Mouse (Mus musculus) midbrain, embryonic 10.5 days (tissue): ENCODE measurements at regions not wholly inside any gene's neighbourhood (a gene's known extent, or its start where the extent isn't known, plus 50 kb on each side); places are given as distances from the start of the nearest gene placed in this dataset.

ENCODE experiments used
- DNase-seq: peaks from one replicate; pipeline ENCODE4 v3.0.0-alpha.2; 2017; ENCODE audit warnings: low spot score
- H3K27ac ChIP-seq: fragments of 300-500 bp; sonication (generic); replicated peaks from 2 replicates; pipeline ENCODE4 v1.5.1; 2016; ENCODE audit warnings: mild to moderate bottlenecking
- H3K27me3 ChIP-seq: fragments of 300-500 bp; sonication (generic); 2 replicates; pipeline ENCODE4 v1.6.1; 2016; ENCODE audit warnings: low read depth, mild to moderate bottlenecking; ENCODE audit not compliant: poor library complexity, severe bottlenecking
- H3K36me3 ChIP-seq: fragments of 300-500 bp; sonication (generic); 2 replicates; pipeline ENCODE4 v1.6.1; 2016; ENCODE audit warnings: mild to moderate bottlenecking, moderate library complexity
- H3K4me1 ChIP-seq: fragments of 300-500 bp; sonication (generic); 2 replicates; pipeline ENCODE4 v1.6.1; 2016
- H3K4me3 ChIP-seq: fragments of 300-500 bp; sonication (generic); 2 replicates; pipeline ENCODE4 v1.5.1; 2016; ENCODE audit warnings: mild to moderate bottlenecking, moderate library complexity
- H3K9me3 ChIP-seq: fragments of 300-500 bp; sonication (generic); replicated peaks from 2 replicates; pipeline ENCODE4 v1.6.1; 2016; ENCODE audit warnings: mild to moderate bottlenecking
- WGBS: fragments of 180-500 bp; shearing (Covaris S2); methylation state at CpG from one replicate; pipeline ENCODE4 v1.1.7; 2016; 5-methylcytosine and 5-hydroxymethylcytosine counted together

- no peaks in the 10 kb centered on the region for H3K27me3 ChIP-seq
- no peak overlapping the region for H3K27ac ChIP-seq
- DNase-seq = no peak
- no peaks in the 10 kb centered on the region for H3K9me3 ChIP-seq
- WGBS = 81% methylated on average over 2 of the region's 2 CpGs
- H3K4me1 ChIP-seq = no peaks in the 10 kb centered on the region
- H3K4me3 ChIP-seq = no peak overlapping the region
- no peaks in the 10 kb centered on the region for H3K36me3 ChIP-seq
Observed at GRCm38 (mm10) chrX:58244544-58244943, 222.0 kb downstream of the Zic3 start.

GRCm38 (mm10) chrX:58256043-58256442 lies 233.5 kb downstream of the Zic3 start:
- Histone ChIP-seq H3K27ac (no peak overlapping the region), H3K27me3 (no peaks in the 10 kb centered on the region), H3K36me3 (no peaks in the 10 kb centered on the region), H3K4me3 (no peak overlapping the region), H3K4me1 (no peaks in the 10 kb centered on the region), H3K9me3 (no peaks in the 10 kb centered on the region)
- WGBS = 48% methylated on average over 8 of the region's 8 CpGs
- DNase-seq = no peak

GRCm38 (mm10) chrX:58282903-58283302 lies 260.4 kb downstream of the Zic3 start:
- Histone ChIP-seq H3K27ac (no peak overlapping the region), H3K27me3 (no peaks in the 10 kb centered on the region), H3K9me3 (no peaks in the 10 kb centered on the region), H3K36me3 (no peaks in the 10 kb centered on the region), H3K4me3 (no peak overlapping the region), H3K4me1 (no peaks in the 10 kb centered on the region)
- WGBS = 88% methylated on average over 2 of the region's 2 CpGs
- no peak for DNase-seq

DNA sequence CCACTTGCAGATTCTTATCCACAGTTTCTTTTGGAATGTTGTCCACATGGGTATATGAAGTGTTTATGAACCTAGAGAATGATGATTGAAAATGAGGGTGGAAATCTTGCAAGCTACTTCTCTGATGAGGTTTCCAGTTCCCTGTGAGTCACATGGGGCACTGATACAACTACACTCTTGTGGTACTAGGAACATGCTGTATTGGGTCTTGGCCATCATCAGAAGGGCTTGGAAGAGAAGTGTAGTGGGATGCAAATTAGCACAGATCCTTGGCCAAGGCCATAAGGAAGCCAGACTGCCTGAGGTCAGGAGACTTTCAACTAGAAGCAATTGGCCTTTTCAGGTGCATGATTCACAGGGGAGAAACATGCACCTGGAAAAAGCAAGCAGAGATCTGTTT lies 300.3 kb downstream of the Zic3 start:
- no peak overlapping the region for H3K27ac ChIP-seq
- H3K36me3 ChIP-seq = no peaks in the 10 kb centered on the region
- no peak overlapping the region for H3K4me3 ChIP-seq
- H3K9me3 ChIP-seq = no peaks in the 10 kb centered on the region
- no peak for DNase-seq
- H3K27me3 ChIP-seq = no peaks in the 10 kb centered on the region
- H3K4me1 ChIP-seq = no peaks in the 10 kb centered on the region

DNA sequence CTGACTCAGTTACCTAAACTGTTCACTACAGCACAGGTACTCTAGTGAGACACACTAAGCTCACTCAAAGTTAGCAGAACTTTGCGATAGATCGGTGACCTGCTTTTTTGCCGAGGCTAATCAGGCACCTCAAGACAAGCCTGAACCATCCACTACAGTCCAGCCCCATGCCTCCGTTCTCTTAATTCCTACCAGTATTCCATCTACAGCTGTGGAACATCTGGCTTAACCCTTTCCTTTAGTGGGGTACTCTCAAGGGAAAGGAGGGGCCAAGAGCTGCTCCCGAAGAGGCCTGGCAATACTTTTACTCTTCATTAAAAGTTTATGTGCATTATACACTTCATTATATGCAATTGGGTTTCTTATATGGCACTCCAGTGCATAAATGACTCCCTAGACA lies 329.1 kb downstream of the Zic3 start:
- 94% methylated on average over 5 of the region's 5 CpGs for whole genome bisulfite sequencing

DNA sequence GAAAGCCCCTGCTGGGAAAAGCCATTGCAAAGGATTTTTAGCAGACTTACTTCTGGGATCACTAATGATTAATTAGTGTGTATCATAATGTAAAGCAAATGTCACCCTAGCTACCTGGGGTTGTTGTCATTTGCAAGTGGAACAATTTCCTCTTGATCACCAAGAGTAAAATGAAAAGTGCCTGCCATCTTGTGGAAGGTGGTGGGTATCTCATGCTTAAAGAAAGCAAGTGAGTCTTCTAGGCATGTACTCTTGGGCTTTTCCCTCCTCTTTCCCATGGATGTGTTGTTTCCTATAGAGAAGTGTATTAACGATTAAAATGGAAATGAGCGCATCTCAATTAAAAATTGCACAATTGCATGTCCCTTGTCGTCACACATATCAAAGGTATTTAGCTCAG lies 355.4 kb downstream of the Zic3 start:
- Histone ChIP-seq H3K4me1 (no peaks in the 10 kb centered on the region), H3K36me3 (no peaks in the 10 kb centered on the region), H3K9me3 (no peaks in the 10 kb centered on the region), H3K27me3 (no peaks in the 10 kb centered on the region), H3K4me3 (no peak overlapping the region), H3K27ac (no peak overlapping the region)
- DNase-seq = peak; percentile 12
- 59% methylated on average over 3 of the region's 3 CpGs for WGBS

More for the DNA sequence above, 329.1 kb downstream of the Zic3 start:
- Histone ChIP-seq H3K27ac (no peak overlapping the region), H3K36me3 (no peaks in the 10 kb centered on the region), H3K9me3 (no peaks in the 10 kb centered on the region), H3K4me1 (no peaks in the 10 kb centered on the region), H3K27me3 (no peaks in the 10 kb centered on the region), H3K4me3 (no peak overlapping the region)
- DNase-seq = no peak
